Mouse (Mus musculus) stomach, postnatal 0 days (tissue): Measurements from ENCODE around the gene Acat3.

Experiments
- CTCF ChIP-seq: IDR thresholded peaks from 2 replicates; pipeline ENCODE4 v1.5.1; 2016; ENCODE audit warnings: antibody characterized with exemption, low read depth, mild to moderate bottlenecking, moderate library complexity
- EP300 ChIP-seq: optimal IDR thresholded peaks from 2 replicates; pipeline ENCODE3; 2016; ENCODE audit warnings: antibody characterized with exemption

DNA sequence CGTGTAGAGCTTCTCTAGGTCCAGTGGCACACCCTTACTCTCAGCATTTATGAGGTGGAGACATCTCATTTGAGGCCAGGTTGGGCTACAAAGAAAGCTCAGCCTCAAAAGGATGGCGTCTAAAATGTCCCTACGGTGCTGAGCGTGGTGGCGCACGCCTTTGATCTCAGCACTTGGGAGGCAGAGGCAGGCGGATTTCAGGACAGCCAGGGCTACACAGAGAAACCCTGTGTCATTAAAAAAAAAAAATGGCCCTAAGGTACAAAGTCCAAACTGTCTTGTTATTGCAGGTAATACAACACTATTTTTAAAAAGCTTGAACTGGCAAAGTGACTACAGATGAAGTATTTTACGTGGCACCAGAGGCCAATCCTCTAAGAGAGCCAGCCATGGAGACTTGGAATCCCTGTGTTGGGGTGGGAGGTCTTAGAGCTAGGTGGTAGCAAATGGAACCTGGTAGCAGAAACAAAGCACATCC lies 14.7 kb downstream of the Acat3 start:
- TF ChIP-seq CTCF (no peak), EP300 (no peak)
